Mouse (Mus musculus) adrenal gland, postnatal 14 days (tissue): Measurements from ENCODE around the gene Olfr1174-ps. TPM values are rescaled to one million over a fixed set of nuclear protein-coding genes. Genes with fewer than 3 reads are reported as not detected.

Source experiments
- DNase-seq: peaks from one replicate; pipeline ENCODE4 v3.0.0; 2021; ENCODE audit warnings: mixed read lengths
- long read RNA-seq, 2 experiments: library from polyadenylated mRNA; stranded (forward); transcript quantifications; one replicate each; pipeline ENCODE4 v2.0.0; 2021
- total RNA-seq: library from RNA; stranded (reverse); gene quantifications from 2 replicates; pipeline ENCODE4 v1.2.3, GENCODE M21; 2021

The Olfr1174-ps gene
- total RNA-seq, result not detected in 2 replicates
- long read RNA-seq, experiment 1, result 0 reads
- long read RNA-seq, experiment 2, result 0 reads

GRCm38 (mm10) chr2:88315035-88315434, at the start of gene Olfr1174-ps:
Gene Olfr1174-ps, minus strand, starts transcription at chr2:88315135.
- no peak for DNase-seq

GRCm38 (mm10) chr2:88356304-88356703, 41.4 kb upstream of the Olfr1174-ps start:
- DNase-seq, result no peak

GRCm38 (mm10) chr2:88346392-88346791, 31.5 kb upstream of the Olfr1174-ps start, which contains the start of gene Olfr1177-ps:
Gene Olfr1177-ps, minus strand, starts transcription at chr2:88346492.
- no peak for DNase-seq

DNA sequence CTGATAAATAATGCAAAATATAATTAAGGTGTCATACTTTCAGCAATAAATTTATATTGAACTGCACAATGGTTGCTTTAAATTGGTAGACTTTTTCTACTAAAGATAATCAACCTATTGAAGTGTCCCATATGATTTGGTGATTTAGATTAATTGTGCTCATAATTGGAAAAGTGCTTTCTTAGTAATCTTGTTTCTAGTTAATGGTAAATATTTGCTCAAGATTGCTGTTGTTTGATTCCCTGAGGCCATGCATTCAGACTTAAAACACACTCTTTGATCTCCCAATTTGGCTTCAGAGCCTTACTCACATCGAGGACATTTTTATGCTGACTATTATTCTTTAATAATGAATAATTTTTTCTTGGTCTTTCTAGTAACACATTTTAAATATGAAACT, 21.5 kb upstream of the Olfr1174-ps start, which contains the start of gene Olfr1176:
Olfr1176 (plus strand) TSS at position 301 of the 400 bp plus-strand sequence.
- DNase-seq, result no peak

GRCm38 (mm10) chr2:88327115-88327514, 12.2 kb upstream of the Olfr1174-ps start, which contains the start of gene Olfr1175-ps:
Gene Olfr1175-ps, minus strand, starts transcription at chr2:88327215.
- no peak for DNase-seq

DNA sequence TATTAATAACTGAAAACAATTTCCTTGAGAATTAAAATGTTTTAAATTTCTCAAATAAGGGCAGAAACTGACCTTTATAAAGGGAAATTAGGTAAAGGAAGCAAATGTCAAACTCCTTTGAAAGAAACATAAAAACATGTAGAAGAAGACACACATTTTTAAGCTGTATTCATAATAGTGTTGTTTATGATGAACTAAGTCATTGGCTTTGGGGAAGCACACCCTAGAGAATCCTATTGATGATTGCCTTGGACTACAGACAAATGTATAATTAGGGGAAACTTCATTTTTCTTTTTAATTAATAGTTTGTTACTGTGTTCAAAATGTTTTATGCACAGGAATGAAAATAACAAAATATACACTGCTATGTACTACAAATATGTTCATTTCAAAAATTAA, 35.2 kb downstream of the Olfr1174-ps start, which contains the start of gene Olfr1173:
Olfr1173 (minus strand) TSS at position 101 of the 400 bp plus-strand sequence.
- no peak for DNase-seq

Other genes starting within 250 kb of the Olfr1174-ps start
- gene Olfr1163, start 243.3 kb downstream of the Olfr1174-ps start, total RNA-seq, result not detected in 2 replicates
- not detected in 2 replicates for gene Olfr1164, start 221.2 kb downstream of the Olfr1174-ps start, total RNA-seq
- gene Olfr1166, start 186.9 kb downstream of the Olfr1174-ps start, total RNA-seq, result not detected in 2 replicates
- not detected in 2 replicates for gene Olfr1167, start 159.9 kb downstream of the Olfr1174-ps start, total RNA-seq
- not detected in 2 replicates for gene Olfr1168, start 133.3 kb downstream of the Olfr1174-ps start, total RNA-seq
- gene Olfr1170, start 86.8 kb downstream of the Olfr1174-ps start, total RNA-seq, result not detected in 2 replicates
- gene Olfr1173, start 35.3 kb downstream of the Olfr1174-ps start, total RNA-seq, result not detected in 2 replicates
- gene Olfr1175-ps, start 12.1 kb upstream of the Olfr1174-ps start, total RNA-seq, result not detected in 2 replicates
- not detected in 2 replicates for gene Olfr1176, start 21.6 kb upstream of the Olfr1174-ps start, total RNA-seq
- not detected in 2 replicates for gene Olfr1177-ps, start 31.4 kb upstream of the Olfr1174-ps start, total RNA-seq
- not detected in 2 replicates for gene Olfr1178, start 71.9 kb upstream of the Olfr1174-ps start, total RNA-seq
- not detected in 2 replicates for gene Olfr1179, start 91.3 kb upstream of the Olfr1174-ps start, total RNA-seq
- not detected in 2 replicates for gene Olfr1180, start 104.0 kb upstream of the Olfr1174-ps start, total RNA-seq
- not detected in 2 replicates for gene Olfr1181, start 111.0 kb upstream of the Olfr1174-ps start, total RNA-seq
- not detected in 2 replicates for gene Gm13757, start 134.0 kb upstream of the Olfr1174-ps start, total RNA-seq
- not detected in 2 replicates for gene Olfr1183, start 139.7 kb upstream of the Olfr1174-ps start, total RNA-seq
- not detected in 2 replicates for gene Olfr1184, start 168.5 kb upstream of the Olfr1174-ps start, total RNA-seq
- gene Olfr1185-ps1, start 178.2 kb upstream of the Olfr1174-ps start, total RNA-seq, result not detected in 2 replicates
- gene Olfr1186, start 203.4 kb upstream of the Olfr1174-ps start, total RNA-seq, result not detected in 2 replicates
- not detected in 2 replicates for gene Olfr1188, start 241.8 kb upstream of the Olfr1174-ps start, total RNA-seq